ENCODE assay signal across 14 mouse cellular contexts in genomic region chr19:16437906-16438305, GRCm38 (mm10). TPM values are rescaled to one million over a fixed set of nuclear protein-coding genes. Genes with fewer than 3 reads are reported as not detected.
A peak's percentile ranks its signal among the peaks of the same experiment; 100 is the strongest.
DNase-seq lines count a peak whose midpoint lies in the region; ATAC-seq and TF ChIP-seq lines count a peak whose summit lies in the region.
"Had no signal": no experiment of that assay in that cellular context is flagged by ENCODE, and none has a peak within 500 bp of the region (broad histone marks: within the 10 kb centered on the region; RNA-seq: fewer than 3 reads in every experiment).

No protein-coding gene starts in this region.

- H3K9ac ChIP-seq in kidney, embryonic 16.5 days (replicated peaks; ENCODE audit: low read length) = no peak overlapping the region
- H3K9ac ChIP-seq: limb, embryonic 13.5 days had no signal

- ATAC-seq in kidney, embryonic 16.5 days (ENCODE audit: low FRiP score, low TSS enrichment) = peak; percentile 40
- ATAC-seq: hindbrain, postnatal 0 days had no signal

- H3K36me3 ChIP-seq in testis, adult 2 months (ENCODE audit: control insufficient read depth, insufficient read depth, low read length) = no peaks in the 10 kb centered on the region
- no peaks in the 10 kb centered on the region for H3K36me3 ChIP-seq in kidney, embryonic 16.5 days (ENCODE audit: insufficient read depth, low read length)
- H3K36me3 ChIP-seq: limb, embryonic 13.5 days; midbrain, embryonic 10.5 days had no signal

- H3K27me3 ChIP-seq in testis, adult 2 months (ENCODE audit: control insufficient read depth, insufficient read depth, low read length) = no peaks in the 10 kb centered on the region
- H3K27me3 ChIP-seq in kidney, embryonic 16.5 days (ENCODE audit: insufficient read depth, low read length) = peaks cover 3% of the 10 kb centered on the region

- 47% methylated on average over 5 of the region's 5 CpGs for WGBS in kidney, embryonic 16.5 days

- TF ChIP-seq POLR2A in testis, adult 2 months (IDR thresholded peaks at IDR 0.05; ENCODE audit: control insufficient read depth, low read depth, low read length) = no peak

- DNase-seq in kidney, adult 11 months = peak; percentile 28
- no peak for DNase-seq in kidney, postnatal 4 days
- DNase-seq in testis, postnatal 10 days (ENCODE audit: low spot score) = no peak
- no peak for DNase-seq in embryo, embryonic 11 days
- DNase-seq in ovary, postnatal 36 days (ENCODE audit: low spot score) = no peak
- DNase-seq: adrenal gland, adult 8-10 months; heart, postnatal 10 days; thymus, adult 18-20 months had no signal

- H3K4me2 ChIP-seq in kidney, embryonic 16.5 days (replicated peaks; ENCODE audit: low read depth, low read length) = peak overlapping the region; percentile 75
- H3K4me2 ChIP-seq: limb, embryonic 13.5 days had no signal

- no peaks in the 10 kb centered on the region for H3K9me3 ChIP-seq in kidney, embryonic 16.5 days (ENCODE audit: low read length)
- H3K9me3 ChIP-seq: limb, embryonic 13.5 days; midbrain, embryonic 10.5 days had no signal

- peak overlapping the region; percentile 58 for H3K27ac ChIP-seq in testis, adult 2 months (ENCODE audit: control insufficient read depth, insufficient read depth, low read depth, low read length)
- peak overlapping the region; percentile 45; the same call in 1 of the 2 replicates for H3K27ac ChIP-seq in kidney, embryonic 16.5 days (ENCODE audit: low read length)
- H3K27ac ChIP-seq: hindbrain, postnatal 0 days; limb, embryonic 13.5 days; midbrain, embryonic 10.5 days had no signal

- peaks cover 24% of the 10 kb centered on the region for H3K4me1 ChIP-seq in testis, adult 2 months (ENCODE audit: control insufficient read depth, insufficient read depth, low read length)
- peaks cover 36% of the 10 kb centered on the region for H3K4me1 ChIP-seq in kidney, embryonic 16.5 days (ENCODE audit: insufficient read depth, low read length)

- TF ChIP-seq CTCF in testis, adult 2 months (IDR thresholded peaks at IDR 0.05; ENCODE audit: control insufficient read depth, insufficient read depth, insufficient replicate concordance, low read depth, low read length) = no peak

- no peak overlapping the region for H3K4me3 ChIP-seq in testis, adult 2 months (ENCODE audit: control insufficient read depth, low read depth, low read length)
- H3K4me3 ChIP-seq in kidney, embryonic 16.5 days (ENCODE audit: low read length) = peak overlapping the region; percentile 54; the same call in 1 of the 2 replicates
- H3K4me3 ChIP-seq: erythroblast, embryonic 14.5 days; limb, embryonic 13.5 days had no signal

RNA-seq across cellular contexts. Expression of gene Gna14, which starts 2.3 kb away (rescaled TPM):
- 5.1 and 6.4 TPM in 2 replicates for polyA plus RNA-seq in testis, adult 2 months (2012; rRNA removed)
- polyA plus RNA-seq in kidney, embryonic 16.5 days (2015; fragmentation: Nextera tagmentation; extraction: Ambion mirVana) = 14.0 and 14.2 TPM in 2 replicates
- polyA plus RNA-seq: erythroblast, embryonic 14.5 days had no signal
